Mouse (Mus musculus) forebrain, embryonic 10.5 days (tissue): Measurements from ENCODE around the gene Mtx1. TPM values are rescaled to one million over a fixed set of nuclear protein-coding genes. Genes with fewer than 3 reads are reported as not detected.

Source experiments
- DNase-seq: peaks from one replicate; pipeline ENCODE4 v3.0.0-alpha.2; 2017; ENCODE audit warnings: low spot score; ENCODE audit errors: extremely low spot score
- H3K27ac ChIP-seq: fragments of 300-500 bp; sonication (generic); 2 replicates; pipeline ENCODE4 v1.5.1; 2016; ENCODE audit warnings: mild to moderate bottlenecking
- H3K27me3 ChIP-seq: fragments of 300-500 bp; sonication (generic); 2 replicates; pipeline ENCODE4 v1.6.1; 2016; ENCODE audit warnings: mild to moderate bottlenecking; ENCODE audit not compliant: poor library complexity, severe bottlenecking
- H3K36me3 ChIP-seq: fragments of 300-500 bp; sonication (generic); replicated peaks from 2 replicates; pipeline ENCODE4 v1.6.1; 2016; ENCODE audit warnings: mild to moderate bottlenecking, moderate library complexity
- H3K4me1 ChIP-seq: fragments of 300-500 bp; sonication (generic); 2 replicates; pipeline ENCODE4 v1.6.1; 2016
- H3K4me3 ChIP-seq: fragments of 300-500 bp; sonication (generic); 2 replicates; pipeline ENCODE4 v1.5.1; 2016; ENCODE audit warnings: mild to moderate bottlenecking, moderate library complexity
- H3K9me3 ChIP-seq: fragments of 300-500 bp; sonication (generic); 2 replicates; pipeline ENCODE4 v1.6.1; 2016; ENCODE audit warnings: mild to moderate bottlenecking, moderate library complexity
- WGBS: fragments of 180-500 bp; shearing (Covaris S2); methylation state at CpG from one replicate; pipeline ENCODE4 v1.1.7; 2016; 5-methylcytosine and 5-hydroxymethylcytosine counted together
- polyA plus RNA-seq: library from polyadenylated mRNA; unstranded; fragments of >200 nt; fragmentation: Nextera tagmentation; extraction: Ambion mirVana; gene quantifications from 2 replicates; pipeline ENCODE4 v1.2.1, GENCODE M21; 2016

Gene Mtx1
- polyA plus RNA-seq, 1 experiment from 2014 or later = 242 TPM

GRCm38 (mm10) chr3:89187197-89187596 is 39.7 kb downstream of the Mtx1 start:
- H3K36me3 ChIP-seq = peaks cover 19% of the 10 kb centered on the region
- WGBS = 28% methylated on average over 23 of the region's 23 CpGs
- no peaks in the 10 kb centered on the region for H3K9me3 ChIP-seq
- peaks cover 24% of the 10 kb centered on the region for H3K27me3 ChIP-seq
- H3K27ac ChIP-seq = peak overlapping the region; percentile 65
- H3K4me1 ChIP-seq = peaks cover 65% of the 10 kb centered on the region
- DNase-seq = no peak
- peak overlapping the region; percentile 30; the same call in 1 of the 2 replicates for H3K4me3 ChIP-seq

DNA sequence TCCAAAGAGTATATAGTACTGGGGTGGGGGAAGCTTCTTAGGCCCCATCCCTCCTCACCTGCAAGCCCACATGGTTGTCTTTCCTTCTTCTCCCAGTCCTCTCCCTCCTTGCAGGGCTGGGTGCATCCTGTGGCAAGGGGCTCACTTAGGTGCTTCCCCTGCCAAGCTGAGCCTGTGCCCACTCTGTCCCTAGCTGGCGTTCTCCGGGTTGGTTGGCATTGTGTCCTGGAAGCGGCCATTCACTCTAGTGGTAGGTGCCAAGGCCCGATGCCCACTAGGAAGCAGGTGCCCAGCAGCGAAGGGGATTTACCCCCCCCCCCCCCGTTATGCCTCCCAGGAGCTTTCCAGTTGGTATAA is 43.0 kb downstream of the Mtx1 start:
- WGBS = 79% methylated on average over 6 of the region's 6 CpGs
- peaks cover 24% of the 10 kb centered on the region for H3K27me3 ChIP-seq
- peak overlapping the region; percentile 93 for H3K27ac ChIP-seq
- DNase-seq = no peak
- peak overlapping the region; percentile 77 for H3K4me3 ChIP-seq
- no peaks in the 10 kb centered on the region for H3K9me3 ChIP-seq
- H3K4me1 ChIP-seq = peaks cover 73% of the 10 kb centered on the region
- peaks cover 51% of the 10 kb centered on the region for H3K36me3 ChIP-seq

- peak; percentile 86 for DNase-seq
- Histone ChIP-seq H3K36me3 (peaks cover 48% of the 10 kb centered on the region), H3K4me1 (peaks cover 73% of the 10 kb centered on the region), H3K9me3 (no peaks in the 10 kb centered on the region), H3K4me3 (peak within 1 kb of the TSS; percentile 77), H3K27me3 (peaks cover 18% of the 10 kb centered on the region), H3K27ac (peak within 1 kb of the TSS; percentile 93)
- WGBS = 6% methylated on average over 39 of the region's 39 CpGs
These were observed 43.6 kb downstream of the Mtx1 start, which contains the start of gene Fam189b for GRCm38 (mm10) chr3:89183058-89183958. Gene Fam189b (plus strand): TSS chr3:89183143.

DNA sequence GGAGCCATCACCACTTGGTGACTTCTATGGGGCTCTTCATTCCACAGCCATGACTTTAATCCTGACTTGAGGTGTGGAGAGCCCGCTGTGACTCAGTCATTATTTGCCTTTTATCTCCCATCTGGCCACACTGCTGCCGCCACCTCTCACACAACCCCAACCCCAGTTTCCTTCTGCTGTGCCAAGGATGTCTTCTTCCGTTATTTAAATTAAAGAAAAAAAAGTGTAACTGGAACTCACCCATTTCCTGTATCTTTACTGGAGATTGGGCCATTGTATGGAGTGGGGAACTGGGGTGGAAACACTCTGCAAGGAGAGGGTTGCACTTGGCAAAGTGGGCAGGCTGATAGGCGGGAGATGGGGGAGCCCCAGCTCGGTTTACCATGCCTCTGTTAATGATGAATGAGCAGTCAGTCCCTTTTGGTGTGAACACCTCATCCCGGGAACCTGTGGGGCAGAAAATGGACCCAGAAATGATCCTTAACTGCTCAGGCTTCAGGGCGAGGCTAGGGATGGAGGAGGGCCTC is 44.3 kb downstream of the Mtx1 start:
- H3K9me3 ChIP-seq = no peaks in the 10 kb centered on the region
- H3K4me1 ChIP-seq = peaks cover 71% of the 10 kb centered on the region
- H3K27ac ChIP-seq = peak overlapping the region; percentile 93
- no peak for DNase-seq
- H3K27me3 ChIP-seq = peaks cover 10% of the 10 kb centered on the region
- peaks cover 46% of the 10 kb centered on the region for H3K36me3 ChIP-seq
- WGBS = 48% methylated on average over 7 of the region's 7 CpGs
- peak overlapping the region; percentile 77 for H3K4me3 ChIP-seq

GRCm38 (mm10) chr3:89181749-89182500 is 45.0 kb downstream of the Mtx1 start:
- 92% methylated on average over 27 of the region's 27 CpGs for WGBS
- Histone ChIP-seq H3K9me3 (no peaks in the 10 kb centered on the region), H3K4me3 (peak overlapping the region; percentile 77; the same call in 1 of the 2 replicates), H3K27ac (0 out of 2 replicates have a peak overlapping the region, but pooled peaks have one; percentile 93), H3K4me1 (peaks cover 66% of the 10 kb centered on the region), H3K27me3 (peaks cover 4% of the 10 kb centered on the region), H3K36me3 (peaks cover 41% of the 10 kb centered on the region)
- no peak for DNase-seq

- H3K4me3 ChIP-seq = peak overlapping the region; percentile 81; the same call in 1 of the 2 replicates
- no peaks in the 10 kb centered on the region for H3K27me3 ChIP-seq
- peaks cover 70% of the 10 kb centered on the region for H3K36me3 ChIP-seq
- H3K27ac ChIP-seq = peak overlapping the region; percentile 32; the same call in 1 of the 2 replicates
- 92% methylated on average over 11 of the region's 11 CpGs for WGBS
- peaks cover 43% of the 10 kb centered on the region for H3K4me1 ChIP-seq
- no peak for DNase-seq
- H3K9me3 ChIP-seq = no peaks in the 10 kb centered on the region
These were observed 47.8 kb downstream of the Mtx1 start for GRCm38 (mm10) chr3:89179056-89179455.

DNA sequence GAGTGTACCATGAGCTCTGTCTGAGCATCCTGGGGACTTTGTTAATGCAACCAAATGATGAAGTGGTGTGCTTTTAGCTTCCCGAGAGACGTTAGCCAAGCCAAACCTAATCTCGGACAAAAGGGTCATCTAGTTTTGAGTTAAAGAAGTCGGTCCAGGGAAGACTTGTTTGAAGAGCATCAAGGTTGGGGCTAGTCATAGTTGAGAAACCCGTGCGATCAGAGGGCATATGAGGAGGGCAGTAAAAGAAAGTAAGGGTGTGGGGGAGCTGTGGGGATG is 48.8 kb downstream of the Mtx1 start:
- Histone ChIP-seq H3K36me3 (peaks cover 80% of the 10 kb centered on the region), H3K4me3 (peak overlapping the region; percentile 81), H3K27ac (peak overlapping the region; percentile 84), H3K9me3 (no peaks in the 10 kb centered on the region), H3K27me3 (no peaks in the 10 kb centered on the region), H3K4me1 (peaks cover 33% of the 10 kb centered on the region)
- no peak for DNase-seq
- WGBS = 13% methylated on average over 6 of the region's 6 CpGs

DNA sequence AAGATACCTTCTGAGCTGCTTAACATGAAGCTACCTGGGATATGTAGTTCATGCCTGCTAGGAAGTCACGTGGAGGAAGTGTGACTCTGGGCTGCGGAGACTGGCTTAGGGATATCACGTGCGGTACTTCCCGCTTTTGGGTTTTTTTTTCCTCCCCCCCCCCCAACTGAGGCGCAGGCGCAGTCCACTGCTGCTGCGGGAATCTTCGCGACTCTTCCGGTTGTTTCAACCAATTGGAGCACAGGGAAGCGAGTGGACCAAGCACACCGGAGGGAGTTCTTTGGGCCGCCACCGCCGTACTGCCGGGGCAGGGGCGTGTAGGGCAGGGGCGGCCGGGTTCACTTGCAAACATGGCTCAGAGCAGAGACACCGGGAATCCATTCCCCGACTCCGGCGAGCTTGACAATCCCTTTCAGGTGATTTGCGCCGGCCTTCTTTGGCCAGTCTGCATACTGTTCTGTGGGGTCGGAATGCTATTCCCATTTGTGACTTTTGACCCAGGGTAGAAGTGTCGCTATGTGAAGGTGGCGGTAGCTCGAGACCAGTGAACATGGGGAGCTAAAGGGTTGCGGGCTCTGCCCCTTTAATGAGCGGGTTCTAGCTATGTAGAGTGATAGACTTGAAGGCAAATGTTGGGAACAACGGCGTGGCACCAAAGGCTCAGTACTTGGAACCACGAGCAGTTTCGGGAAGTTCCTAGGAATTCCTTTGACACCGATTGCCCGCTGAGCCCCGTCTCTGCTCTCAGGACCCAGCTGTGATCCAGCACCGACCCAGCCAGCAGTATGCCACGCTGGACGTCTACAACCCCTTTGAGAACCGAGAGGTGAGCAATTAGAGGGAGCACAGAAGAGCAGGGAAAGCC is 49.4 kb downstream of the Mtx1 start, which contains the start of gene Scamp3:
Scamp3 (plus strand) TSS at position 232 of the 865 bp plus-strand sequence.
- under 1% methylated on average over 43 of the region's 43 CpGs for WGBS
- H3K4me3 ChIP-seq = peak within 1 kb of the TSS; percentile 81
- no peaks in the 10 kb centered on the region for H3K9me3 ChIP-seq
- H3K27ac ChIP-seq = peak within 1 kb of the TSS; percentile 84
- peaks cover 83% of the 10 kb centered on the region for H3K36me3 ChIP-seq
- peak; percentile 95 for DNase-seq
- H3K27me3 ChIP-seq = no peaks in the 10 kb centered on the region
- peaks cover 27% of the 10 kb centered on the region for H3K4me1 ChIP-seq

- WGBS = 81% methylated on average over 7 of the region's 7 CpGs
- peak overlapping the region; percentile 81 for H3K4me3 ChIP-seq
- peaks cover 24% of the 10 kb centered on the region for H3K4me1 ChIP-seq
- peaks cover 83% of the 10 kb centered on the region for H3K36me3 ChIP-seq
- H3K27ac ChIP-seq = 0 out of 2 replicates have a peak overlapping the region, but pooled peaks have one; percentile 84
- H3K27me3 ChIP-seq = no peaks in the 10 kb centered on the region
- no peaks in the 10 kb centered on the region for H3K9me3 ChIP-seq
- DNase-seq = no peak
These were observed 50.5 kb downstream of the Mtx1 start for GRCm38 (mm10) chr3:89176421-89176820.

GRCm38 (mm10) chr3:89175544-89175943 is 51.3 kb downstream of the Mtx1 start:
- Histone ChIP-seq H3K9me3 (no peaks in the 10 kb centered on the region), H3K36me3 (peaks cover 83% of the 10 kb centered on the region), H3K27me3 (no peaks in the 10 kb centered on the region), H3K4me1 (peaks cover 24% of the 10 kb centered on the region), H3K4me3 (no peak overlapping the region), H3K27ac (no peak overlapping the region)
- DNase-seq = no peak
- 95% methylated on average over 10 of the region's 10 CpGs for WGBS

DNA sequence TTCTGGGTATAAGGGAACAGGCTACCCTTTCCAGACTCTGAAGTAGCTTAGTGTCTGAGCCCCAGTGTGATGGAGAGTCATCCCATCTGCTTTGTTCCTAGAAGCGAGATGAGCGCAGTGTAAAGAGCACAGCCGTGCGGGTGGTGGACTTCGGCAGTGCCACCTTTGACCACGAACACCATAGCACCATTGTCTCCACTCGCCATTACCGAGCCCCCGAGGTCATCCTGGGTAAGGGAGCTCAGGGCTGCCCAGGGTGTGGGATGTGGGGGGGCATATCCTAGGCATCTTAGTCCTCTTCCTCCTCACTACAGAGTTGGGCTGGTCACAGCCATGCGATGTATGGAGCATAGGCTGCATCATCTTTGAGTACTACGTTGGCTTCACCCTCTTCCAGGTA is 52.0 kb downstream of the Mtx1 start:
- H3K4me3 ChIP-seq = no peak overlapping the region
- WGBS = 93% methylated on average over 11 of the region's 11 CpGs
- no peaks in the 10 kb centered on the region for H3K27me3 ChIP-seq
- no peaks in the 10 kb centered on the region for H3K9me3 ChIP-seq
- H3K36me3 ChIP-seq = peaks cover 83% of the 10 kb centered on the region
- H3K4me1 ChIP-seq = peaks cover 24% of the 10 kb centered on the region
- DNase-seq = no peak
- H3K27ac ChIP-seq = no peak overlapping the region

DNA sequence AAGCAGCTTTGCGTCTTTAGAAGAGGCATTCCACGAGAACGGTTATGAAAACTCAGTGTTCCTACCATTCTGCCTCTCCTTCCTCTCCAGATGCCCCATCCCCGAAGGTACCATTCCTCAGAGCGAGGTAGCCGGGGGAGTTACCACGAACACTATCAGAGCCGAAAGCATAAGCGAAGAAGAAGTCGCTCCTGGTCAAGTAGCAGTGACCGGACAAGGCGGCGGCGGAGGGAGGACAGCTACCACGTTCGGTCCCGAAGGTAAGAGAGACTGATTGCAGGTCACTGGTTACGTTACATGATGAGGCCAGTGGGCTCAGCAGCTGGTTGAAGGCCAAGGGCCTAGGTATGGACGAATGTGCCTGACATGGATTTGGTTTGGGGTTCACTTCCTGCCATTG is 59.9 kb downstream of the Mtx1 start:
- no peak for DNase-seq
- Histone ChIP-seq H3K4me3 (peak overlapping the region; percentile 6; the same call in 1 of the 2 replicates), H3K4me1 (peaks cover 30% of the 10 kb centered on the region), H3K27ac (no peak overlapping the region), H3K27me3 (no peaks in the 10 kb centered on the region), H3K9me3 (no peaks in the 10 kb centered on the region), H3K36me3 (peaks cover 57% of the 10 kb centered on the region)
- 96% methylated on average over 19 of the region's 19 CpGs for WGBS
